Mouse (Mus musculus): ENCODE measurements around the gene Ppp1r13l.

DNA sequence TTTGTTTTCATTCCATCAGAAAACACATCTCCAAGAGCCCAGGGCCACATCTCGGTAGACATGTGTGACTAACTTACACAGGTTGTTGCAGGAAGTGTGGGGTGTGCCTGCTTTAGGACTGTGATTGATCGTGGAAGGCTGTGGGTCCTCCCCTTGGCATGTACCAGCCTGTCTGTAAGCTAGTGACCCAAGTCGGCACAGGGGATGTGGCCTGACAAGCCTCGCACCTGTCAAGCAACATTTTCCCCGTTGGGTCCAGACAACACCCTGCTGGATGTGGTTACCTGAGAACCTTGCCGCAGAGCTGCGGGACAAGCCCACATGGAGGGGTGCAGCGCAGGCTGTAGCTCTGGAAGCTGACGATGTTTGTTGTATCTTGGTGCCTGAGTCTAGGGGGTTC lies 37.1 kb upstream of the Ppp1r13l start:
- no peak for TF ChIP-seq CTCF (IDR thresholded peaks at IDR 0.05; ENCODE audit: borderline replicate concordance, extremely low read depth, insufficient read depth, insufficient read length)
- no peak for TF ChIP-seq POLR2A (IDR thresholded peaks at IDR 0.05; ENCODE audit: borderline replicate concordance, extremely low read depth, insufficient read depth, insufficient read length, poor library complexity, severe bottlenecking)

All from brain, embryonic 14.5 days (tissue).